15 mouse cellular contexts compared by ENCODE assay signal in the genomic region with DNA sequence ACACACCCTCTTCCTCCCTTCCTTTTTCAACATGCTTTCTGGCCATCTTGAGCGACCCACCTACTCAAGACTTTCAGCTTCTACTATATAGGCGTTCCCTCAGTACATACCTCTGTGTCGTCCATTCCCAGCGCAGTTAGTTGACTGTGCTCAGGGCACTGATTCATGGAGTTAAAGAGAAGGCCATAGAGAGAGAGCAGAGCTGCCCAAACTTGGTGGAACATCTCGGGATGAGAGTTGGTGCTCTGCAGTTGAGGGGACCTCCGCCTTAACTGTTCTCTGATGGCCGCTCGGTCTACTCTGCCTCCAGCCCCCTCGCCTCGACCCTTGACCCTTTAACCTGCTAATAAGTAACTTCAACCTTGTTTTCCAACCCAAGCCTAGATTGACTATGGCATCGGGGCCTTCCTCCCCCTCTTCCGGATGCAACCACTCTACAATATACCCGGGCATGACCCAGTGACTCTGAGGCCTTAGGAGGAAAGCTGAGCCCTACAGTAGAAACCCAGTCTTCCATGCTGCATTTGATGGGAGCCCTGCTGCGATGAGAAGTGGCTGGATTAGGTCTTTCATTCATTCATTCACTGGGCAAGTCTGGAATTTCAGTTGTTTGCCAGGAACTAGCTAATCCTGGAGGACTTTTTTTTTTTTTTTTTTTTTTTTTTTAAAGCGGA. TPM values are rescaled to one million over a fixed set of nuclear protein-coding genes. Genes with fewer than 3 reads are reported as not detected.
A peak's percentile ranks its signal among the peaks of the same experiment; 100 is the strongest.
DNase-seq lines count a peak whose midpoint lies in the region; ATAC-seq and TF ChIP-seq lines count a peak whose summit lies in the region.
"Had no signal": no experiment of that assay in that cellular context is flagged by ENCODE, and none has a peak within 500 bp of the region (broad histone marks: within the 10 kb centered on the region; RNA-seq: fewer than 3 reads in every experiment).

A gene (minus strand): TSS at position 551 of the 674 bp plus-strand sequence.

- H3K79me2 ChIP-seq in CH12.LX (replicated peaks; ENCODE audit: control insufficient read depth, extremely low read depth, insufficient read depth, poor library complexity, severe bottlenecking) = peaks cover 28% of the 10 kb centered on the region

- DNase-seq in heart, embryonic 10.5 days (ENCODE audit: low spot score) = no peak
- DNase-seq in heart, postnatal 25 days (ENCODE audit: low spot score) = no peak
- no peak for DNase-seq in CH12.LX (ENCODE audit: extremely low read depth)
- DNase-seq in liver, embryonic 11.5 days (ENCODE audit: low spot score) = no peak
- DNase-seq in urinary bladder, adult 18-20 months (ENCODE audit: low spot score in 2 of 2) = no peak
- DNase-seq in lung, postnatal 4 days = no peak
- no peak for DNase-seq in layer of hippocampus, adult 8-10 months (ENCODE audit: low spot score in 2 of 2)
- DNase-seq: cerebellum, adult 9-10 months; heart, adult 2 months had no signal

- H3K36me3 ChIP-seq in heart, embryonic 10.5 days = peaks cover 27% of the 10 kb centered on the region
- H3K36me3 ChIP-seq in CH12.LX (replicated peaks in 1 of 2; ENCODE audit: control insufficient read depth in 1 of 2, insufficient read depth in 1 of 2, low read length in 1 of 2) = peaks cover 13 to 38% of the 10 kb centered on the region in 2 experiments
- peaks cover 16% of the 10 kb centered on the region; the same call in 1 of the 2 replicates for H3K36me3 ChIP-seq in intestine, postnatal 0 days (ENCODE audit: control insufficient read depth, insufficient read depth)
- peaks cover 6% of the 10 kb centered on the region; the same call in 1 of the 2 replicates for H3K36me3 ChIP-seq in liver, embryonic 11.5 days (ENCODE audit: control insufficient read depth, insufficient read depth, low read length)
- H3K36me3 ChIP-seq: midbrain, embryonic 15.5 days had no signal

- H3K4me1 ChIP-seq in heart, embryonic 10.5 days = peaks cover 26% of the 10 kb centered on the region
- peaks cover 5 to 22% of the 10 kb centered on the region in 2 experiments for H3K4me1 ChIP-seq in CH12.LX (ENCODE audit: control insufficient read depth in 1 of 2, insufficient read depth in 2 of 2)
- no peaks in the 10 kb centered on the region for H3K4me1 ChIP-seq in intestine, postnatal 0 days (replicated peaks; ENCODE audit: control insufficient read depth, insufficient read depth, low read length)
- H3K4me1 ChIP-seq in liver, embryonic 11.5 days (replicated peaks; ENCODE audit: control insufficient read depth, insufficient read depth, low read length) = peaks cover 13% of the 10 kb centered on the region

- 77% methylated on average over 15 of the region's 15 CpGs for WGBS in heart, embryonic 10.5 days
- WGBS in intestine, postnatal 0 days = 54% methylated on average over 15 of the region's 15 CpGs
- WGBS in liver, embryonic 11.5 days = 74% methylated on average over 15 of the region's 15 CpGs

- no peak within 1 kb of the TSS for H3K27ac ChIP-seq in heart, embryonic 10.5 days
- no peak within 1 kb of the TSS for H3K27ac ChIP-seq in CH12.LX (ENCODE audit: insufficient read depth, low read depth)
- no peak within 1 kb of the TSS for H3K27ac ChIP-seq in intestine, postnatal 0 days (ENCODE audit: low read depth, low read length)
- peak within 1 kb of the TSS; percentile 61 for H3K27ac ChIP-seq in liver, embryonic 11.5 days (ENCODE audit: low read depth, low read length)
- H3K27ac ChIP-seq: heart, adult 2 months; hindbrain, embryonic 14.5 days; midbrain, embryonic 15.5 days had no signal

- in situ Hi-C loops in CH12.LX (cut with MboI; ENCODE audit: low pct_ligation_motif_present, low pct_unique_long_range_greater_than_20kb, low sequenced_read_pairs) = no loop called here

- dilution Hi-C loops in CH12.LX (cut with MboI; ENCODE audit: extremely low pct_ligation_motif_present, extremely low pct_unique_long_range_greater_than_20kb, low sequenced_read_pairs) = no loop called here

- TF ChIP-seq CTCF in CH12.LX (conservative IDR thresholded peaks at IDR 0.05 in 1 of 2, IDR thresholded peaks at IDR 0.05 in 1 of 2; ENCODE audit: low read depth in 2 of 2, low read length in 2 of 2) = no peak
- TF ChIP-seq CTCF in intestine, postnatal 0 days (IDR thresholded peaks at IDR 0.05; ENCODE audit: low read depth) = no peak

- TF ChIP-seq POLR2A in CH12.LX (IDR thresholded peaks at IDR 0.05; ENCODE audit: low read depth, low read length) = no peak

- H3K4me2 ChIP-seq in CH12.LX (ENCODE audit: insufficient read depth, low read depth, poor library complexity, severe bottlenecking) = no peak within 1 kb of the TSS
- no peak within 1 kb of the TSS for H3K4me2 ChIP-seq in intestine, postnatal 0 days (replicated peaks; ENCODE audit: low read depth)
- H3K4me2 ChIP-seq in liver, embryonic 11.5 days = peak within 1 kb of the TSS; percentile 62
- H3K4me2 ChIP-seq: hindbrain, embryonic 14.5 days; midbrain, embryonic 15.5 days had no signal

- no peaks in the 10 kb centered on the region for H3K27me3 ChIP-seq in heart, embryonic 10.5 days (ENCODE audit: insufficient read depth, poor library complexity, severe bottlenecking)
- no peaks in the 10 kb centered on the region for H3K27me3 ChIP-seq in CH12.LX (replicated peaks)
- no peaks in the 10 kb centered on the region for H3K27me3 ChIP-seq in intestine, postnatal 0 days (replicated peaks; ENCODE audit: control insufficient read depth, insufficient read depth, low read length)
- no peaks in the 10 kb centered on the region for H3K27me3 ChIP-seq in liver, embryonic 11.5 days (replicated peaks; ENCODE audit: control insufficient read depth, insufficient read depth, low read length)
- H3K27me3 ChIP-seq: midbrain, embryonic 15.5 days had no signal

- no peaks in the 10 kb centered on the region for H3K9me3 ChIP-seq in heart, embryonic 10.5 days
- no peaks in the 10 kb centered on the region for H3K9me3 ChIP-seq in CH12.LX (replicated peaks; ENCODE audit: low read length)
- no peaks in the 10 kb centered on the region for H3K9me3 ChIP-seq in intestine, postnatal 0 days (ENCODE audit: control insufficient read depth)
- H3K9me3 ChIP-seq in liver, embryonic 11.5 days (ENCODE audit: control insufficient read depth, low read length) = no peaks in the 10 kb centered on the region
- H3K9me3 ChIP-seq: midbrain, embryonic 15.5 days had no signal

- no peak for ATAC-seq in intestine, postnatal 0 days
- no peak for ATAC-seq in liver, embryonic 11.5 days (replicated peaks; ENCODE audit: low FRiP score)
- ATAC-seq: activated CD4-positive, CD25-positive, alpha-beta regulatory T cell, adult 4 months; lung, postnatal 0 days; midbrain, embryonic 15.5 days had no signal

- H3K4me3 ChIP-seq in heart, embryonic 10.5 days = no peak within 1 kb of the TSS
- H3K4me3 ChIP-seq in CH12.LX (replicated peaks in 1 of 3; ENCODE audit: low read depth in 2 of 3, low read length in 2 of 3, poor library complexity in 1 of 3) = no peak within 1 kb of the TSS
- no peak within 1 kb of the TSS for H3K4me3 ChIP-seq in intestine, postnatal 0 days (ENCODE audit: low read depth, low read length)
- H3K4me3 ChIP-seq in liver, embryonic 11.5 days (ENCODE audit: low read depth, low read length) = peak within 1 kb of the TSS; percentile 47
- H3K4me3 ChIP-seq: heart, adult 2 months; midbrain, embryonic 15.5 days had no signal

- H3K9ac ChIP-seq in CH12.LX (ENCODE audit: insufficient read depth, low read depth) = no peak within 1 kb of the TSS
- no peak within 1 kb of the TSS for H3K9ac ChIP-seq in intestine, postnatal 0 days (ENCODE audit: low read depth, low read length)
- peak within 1 kb of the TSS; percentile 7; the same call in 1 of the 2 replicates for H3K9ac ChIP-seq in liver, embryonic 11.5 days (ENCODE audit: low read depth, low read length)
- H3K9ac ChIP-seq: hindbrain, embryonic 14.5 days; midbrain, embryonic 15.5 days had no signal

- TF ChIP-seq RAD21 in CH12.LX (IDR thresholded peaks at IDR 0.05; ENCODE audit: low read depth, low read length) = no peak

- intact Hi-C loops in heart, postnatal 25 days (cut with DNase I) = no loop called here

- no peak for TF ChIP-seq EP300 in CH12.LX (IDR thresholded peaks at IDR 0.05; ENCODE audit: low read length)

TF ChIP-seq in CH12.LX, 34 proteins besides CTCF, POLR2A, EP300 and RAD21:
- TF ChIP-seq ZNF384 (IDR thresholded peaks at IDR 0.05; ENCODE audit: low read depth, low read length) (0 out of 2 replicates have a peak, but pooled peaks have one; percentile 13), SIN3A (IDR thresholded peaks at IDR 0.05; ENCODE audit: low read length) (no peak)

RNA-seq across cellular contexts. Expression of the gene that starts here (rescaled TPM):
- 3.0 and 72.5 TPM in 2 replicates for polyA plus RNA-seq in heart, embryonic 10.5 days (2016; fragmentation: Nextera tagmentation; extraction: Ambion mirVana)
- not detected for total RNA-seq in heart, postnatal 25 days (2021)
- total RNA-seq in CH12.LX (2012; rRNA removed) (0.21 TPM in 1 of 2 replicates, not detected in the other), CH12.LX (2014; rRNA removed) (not detected in 2 replicates)
- 0.39 and 0.41 TPM in 2 replicates for polyA plus RNA-seq in CH12.LX (2012; ENCODE audit: insufficient read length, low read depth)
- 18.3 and 22.5 TPM in 2 replicates for polyA plus RNA-seq in intestine, postnatal 0 days (2015; fragmentation: Nextera tagmentation; extraction: Ambion mirVana)
- 429 and 459 TPM in 2 replicates for polyA plus RNA-seq in liver, embryonic 11.5 days (2014; fragmentation: Nextera tagmentation; extraction: Ambion mirVana)
- not detected for total RNA-seq in layer of hippocampus, adult 8-10 months (2022)
- total RNA-seq: heart, adult 2 months; left cerebral cortex, postnatal 25 days had no signal
- polyA plus RNA-seq: activated CD4-positive, CD25-positive, alpha-beta regulatory T cell, adult 4 months; heart, adult 2 months had no signal
